Mouse (Mus musculus): Measurements from ENCODE around the gene Aoah.

DNA sequence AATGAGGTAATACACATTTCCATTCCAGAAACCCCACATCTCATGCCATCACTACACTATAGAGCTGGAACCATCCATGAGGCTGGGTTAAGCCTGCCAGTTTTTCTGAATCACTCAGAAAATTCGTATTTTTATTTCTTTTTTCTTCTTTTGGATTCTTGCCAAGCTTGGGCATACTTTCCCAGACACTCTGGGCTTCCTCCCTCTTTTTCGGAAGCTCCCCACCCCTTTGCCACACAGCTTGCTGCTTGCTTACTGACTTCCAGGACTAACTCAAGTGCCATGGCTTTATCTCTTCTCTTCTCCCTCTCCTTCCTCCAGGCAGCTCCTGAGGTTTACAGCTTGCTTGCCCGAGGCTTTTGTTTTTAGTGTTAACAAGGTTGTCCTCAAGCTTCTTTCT lies 62.0 kb downstream of the Aoah start:
- TF ChIP-seq CTCF (IDR thresholded peaks at IDR 0.05; ENCODE audit: extremely low read depth, insufficient read length, insufficient replicate concordance, low read depth, low read length) (no peak), POLR2A (IDR thresholded peaks at IDR 0.05; ENCODE audit: low read depth, low read length) (no peak)
